Mouse (Mus musculus): ENCODE measurements around the gene Sorcs2.

- TF ChIP-seq CTCF (IDR thresholded peaks at IDR 0.05; ENCODE audit: insufficient read depth, low read length) (no peak), POLR2A (IDR thresholded peaks at IDR 0.05; ENCODE audit: borderline replicate concordance, extremely low read depth, low read depth, low read length) (no peak)
Measured at GRCm38 (mm10) chr5:36009405-36009804, 388.5 kb downstream of the Sorcs2 start.

All from lung, adult 2 months (tissue).